Mouse (Mus musculus): ENCODE data around the gene Id2.
A peak's percentile ranks its signal among the peaks of the same experiment; 100 is the strongest.

Id2 gene

DNA sequence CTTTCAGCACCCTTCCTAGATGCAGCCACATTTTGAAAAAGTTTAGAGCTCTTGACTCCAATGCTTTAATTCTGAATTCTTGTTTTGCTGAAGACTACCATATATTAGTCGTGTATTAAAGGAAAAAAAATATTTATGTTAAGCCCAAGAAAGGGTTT is at the start of gene Id2:
Gene Id2 (minus strand): TSS at position 89 of the 158 bp plus-strand sequence.
- no peak for DNase-seq (ENCODE audit: low spot score)

GRCm38 (mm10) chr12:25145344-25145698 is 48.4 kb upstream of the Id2 start:
- no peak for DNase-seq (ENCODE audit: low spot score)

GRCm38 (mm10) chr12:25144591-25145343 is 47.8 kb upstream of the Id2 start:
- DNase-seq (ENCODE audit: low spot score) = no peak

GRCm38 (mm10) chr12:25143492-25143891 is 46.6 kb upstream of the Id2 start:
- DNase-seq (ENCODE audit: low spot score) = no peak

DNA sequence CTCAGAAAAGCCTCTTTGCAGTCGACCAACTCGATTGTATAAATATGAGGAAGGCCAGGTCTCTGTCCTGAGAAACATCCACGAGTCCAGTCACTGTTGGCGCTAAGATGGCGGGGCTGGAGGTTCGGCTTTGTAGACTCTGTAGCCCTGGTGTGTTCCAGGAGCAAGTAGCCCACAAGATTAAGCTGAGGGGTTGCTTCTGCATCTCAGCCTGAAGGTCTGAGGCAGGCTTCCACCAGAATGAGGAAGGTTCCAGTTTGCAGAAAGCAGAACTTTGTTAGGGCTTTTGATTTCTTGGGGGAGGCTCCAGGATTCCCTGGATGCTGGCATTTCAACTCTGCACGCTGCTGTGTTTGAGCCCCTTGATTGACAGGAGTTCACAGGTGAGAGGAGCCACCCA is 45.3 kb upstream of the Id2 start:
- no peak for DNase-seq (ENCODE audit: low spot score)

DNA sequence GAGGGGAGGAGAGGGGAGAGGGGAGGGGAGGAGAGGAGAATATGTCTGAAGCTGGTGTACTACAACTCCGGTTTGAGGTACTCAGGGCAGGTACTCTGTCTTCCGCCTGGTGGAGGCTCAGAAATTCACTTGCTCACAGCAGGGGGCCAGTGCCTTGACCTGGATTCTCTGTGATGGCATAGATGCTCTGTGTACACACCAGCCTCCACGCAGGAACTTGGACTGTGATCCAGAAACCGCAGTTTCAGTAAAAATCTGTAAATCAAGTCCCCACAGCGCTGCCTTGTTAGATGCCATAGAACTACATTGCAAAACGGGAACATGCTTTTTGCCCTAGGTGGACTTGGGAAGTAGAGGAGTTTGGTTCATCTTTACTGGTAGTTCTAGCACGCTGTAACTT is 44.4 kb upstream of the Id2 start:
- DNase-seq (ENCODE audit: low spot score) = no peak

- DNase-seq (ENCODE audit: low spot score) = no peak
These were observed 43.2 kb upstream of the Id2 start for GRCm38 (mm10) chr12:25140115-25140514.

DNA sequence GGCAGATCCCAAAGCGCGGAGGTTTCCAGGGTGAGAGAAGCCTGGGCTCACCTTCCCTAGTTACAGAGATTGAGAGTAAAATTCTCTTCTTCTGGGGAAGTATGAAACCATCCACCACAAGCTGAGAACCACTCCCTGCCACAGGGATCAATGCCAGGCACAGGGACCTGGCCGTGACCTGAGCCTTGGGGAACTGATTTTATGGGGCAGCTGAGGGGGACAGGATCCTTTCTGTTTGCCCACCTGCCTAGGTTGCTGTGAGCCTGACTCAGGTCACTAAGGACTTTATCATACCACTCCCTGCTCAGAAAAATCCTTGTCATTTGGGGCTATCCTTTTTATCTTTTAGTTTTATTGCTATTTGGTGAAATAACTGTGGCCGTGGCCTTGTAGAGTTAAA is 41.7 kb upstream of the Id2 start:
- no peak for DNase-seq (ENCODE audit: low spot score)

DNA sequence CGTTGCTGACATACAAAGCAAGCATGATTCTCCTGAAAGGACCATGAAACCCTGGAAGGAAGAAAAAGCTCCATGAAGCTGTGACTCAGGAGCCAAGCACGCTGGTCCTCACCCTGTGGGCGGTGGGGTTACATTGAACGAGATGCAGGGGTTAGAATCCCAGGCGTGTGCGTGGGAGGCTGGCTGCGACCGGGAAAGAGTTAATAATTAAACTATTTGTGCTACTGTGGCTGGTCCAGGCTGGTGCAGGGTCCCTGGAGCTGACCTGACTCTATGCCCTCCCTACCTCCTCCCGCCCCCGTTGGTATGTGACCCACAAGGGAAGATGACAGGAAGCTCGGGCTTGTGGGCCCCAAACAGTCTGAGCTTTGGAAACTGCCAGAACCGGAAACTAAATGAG is 35.1 kb upstream of the Id2 start:
- DNase-seq (ENCODE audit: low spot score) = no peak

GRCm38 (mm10) chr12:25127629-25128028 is 30.7 kb upstream of the Id2 start:
- DNase-seq (ENCODE audit: low spot score) = no peak

DNA sequence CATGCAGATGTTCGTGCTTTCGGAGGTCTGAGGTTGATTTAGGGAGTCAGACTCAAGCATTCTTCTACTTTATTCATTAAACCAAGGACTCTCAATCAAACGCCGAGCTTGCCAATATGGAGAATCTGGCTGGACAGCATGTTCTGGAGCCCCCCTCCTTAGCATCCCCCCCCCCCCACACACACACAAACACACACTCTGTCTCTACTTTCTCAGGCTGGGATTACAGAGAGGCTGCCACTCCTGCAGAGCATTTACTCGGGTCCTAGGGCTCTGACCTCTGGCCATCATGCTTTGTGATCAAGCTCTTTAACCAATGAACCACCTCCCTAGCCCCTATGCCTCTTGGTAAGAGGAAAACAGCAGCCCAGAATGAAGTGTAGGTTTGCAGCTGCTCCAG is 29.3 kb upstream of the Id2 start:
- DNase-seq (ENCODE audit: low spot score) = no peak

GRCm38 (mm10) chr12:25125239-25125776 is 28.4 kb upstream of the Id2 start:
- no peak for DNase-seq (ENCODE audit: low spot score)

- no peak for DNase-seq (ENCODE audit: low spot score)
These were observed 27.7 kb upstream of the Id2 start for GRCm38 (mm10) chr12:25124431-25125238.

GRCm38 (mm10) chr12:25120753-25121152 is 23.8 kb upstream of the Id2 start:
- no peak for DNase-seq (ENCODE audit: low spot score)

DNA sequence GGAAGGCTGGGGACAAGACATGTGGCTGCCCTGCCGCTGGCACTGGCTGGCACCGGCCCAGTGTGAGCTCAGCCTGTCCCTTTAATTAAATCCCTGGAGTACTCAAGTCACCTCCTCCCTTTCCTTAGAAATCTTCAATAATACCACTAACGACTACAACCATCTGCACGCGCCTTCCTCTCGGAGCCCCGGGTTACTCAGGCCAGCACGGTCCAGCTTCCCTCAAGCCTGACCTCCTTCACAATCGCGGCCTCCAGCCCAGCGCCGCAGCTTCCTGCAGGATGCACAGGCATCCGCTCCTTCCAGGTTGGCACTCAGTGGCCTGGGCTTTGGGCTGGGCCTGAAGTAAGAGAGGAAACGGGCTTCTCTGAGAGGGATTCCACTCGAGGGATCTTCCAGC is 22.3 kb upstream of the Id2 start:
- DNase-seq (ENCODE audit: low spot score) = peak; percentile 14

DNA sequence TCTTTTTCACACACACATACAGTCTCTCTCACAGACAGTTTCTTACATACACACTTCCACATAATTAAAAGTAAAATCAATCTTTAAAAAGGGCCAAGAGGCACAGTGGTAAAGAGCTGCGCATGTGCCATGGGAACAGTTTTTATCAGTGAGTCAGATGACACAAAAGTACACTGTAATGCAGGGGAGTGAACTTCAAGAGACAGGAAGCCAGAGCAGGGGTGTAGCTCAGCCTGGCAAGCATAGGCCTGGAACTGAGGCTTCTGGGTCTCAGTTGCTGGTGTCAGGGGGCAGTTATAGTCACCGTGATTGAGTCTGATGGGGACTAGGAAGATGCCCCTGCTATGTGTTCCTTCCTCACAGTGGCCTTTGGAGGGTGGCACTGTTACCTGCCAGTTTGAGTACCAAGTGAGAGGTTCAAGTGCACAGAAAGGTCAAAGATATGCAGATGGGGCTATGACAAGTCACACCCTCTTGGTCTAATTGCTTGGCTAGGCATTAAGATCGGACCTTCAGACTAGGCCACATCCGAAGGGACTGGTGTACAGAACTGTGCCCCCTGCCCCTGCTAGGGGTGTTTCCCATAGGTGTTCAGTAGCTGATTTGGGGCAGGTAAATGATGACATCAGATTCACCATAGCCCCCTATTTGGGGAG is 21.0 kb upstream of the Id2 start:
- no peak for DNase-seq (ENCODE audit: low spot score)

- no peak for DNase-seq (ENCODE audit: low spot score)
These were observed 19.2 kb upstream of the Id2 start for GRCm38 (mm10) chr12:25116126-25116525.

- DNase-seq (ENCODE audit: low spot score) = no peak
These were observed 17.5 kb upstream of the Id2 start for GRCm38 (mm10) chr12:25114426-25114825.

GRCm38 (mm10) chr12:25113357-25113756 is 16.4 kb upstream of the Id2 start:
- DNase-seq (ENCODE audit: low spot score) = no peak

- DNase-seq (ENCODE audit: low spot score) = no peak
These were observed 15.9 kb upstream of the Id2 start for GRCm38 (mm10) chr12:25112806-25113205.

DNA sequence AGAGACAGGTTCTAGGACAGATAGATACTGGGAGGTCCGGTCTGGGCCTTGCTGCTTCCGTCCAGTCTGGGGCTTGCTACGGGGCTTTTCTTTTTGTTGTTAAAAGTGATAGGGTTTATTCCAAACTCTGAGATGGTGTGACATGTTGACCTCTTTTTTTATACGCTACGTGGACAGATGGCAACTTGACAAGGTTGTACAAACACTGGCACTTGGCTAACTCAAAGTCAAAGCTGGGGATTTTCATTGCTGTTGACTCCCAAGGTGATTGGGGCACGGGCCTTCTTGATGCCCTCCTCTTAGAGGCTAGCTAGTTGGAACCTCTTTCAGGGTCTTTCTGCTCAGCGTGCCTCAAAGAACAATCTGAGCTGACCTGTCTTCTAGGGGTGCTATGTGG is 13.7 kb upstream of the Id2 start:
- DNase-seq (ENCODE audit: low spot score) = no peak

DNA sequence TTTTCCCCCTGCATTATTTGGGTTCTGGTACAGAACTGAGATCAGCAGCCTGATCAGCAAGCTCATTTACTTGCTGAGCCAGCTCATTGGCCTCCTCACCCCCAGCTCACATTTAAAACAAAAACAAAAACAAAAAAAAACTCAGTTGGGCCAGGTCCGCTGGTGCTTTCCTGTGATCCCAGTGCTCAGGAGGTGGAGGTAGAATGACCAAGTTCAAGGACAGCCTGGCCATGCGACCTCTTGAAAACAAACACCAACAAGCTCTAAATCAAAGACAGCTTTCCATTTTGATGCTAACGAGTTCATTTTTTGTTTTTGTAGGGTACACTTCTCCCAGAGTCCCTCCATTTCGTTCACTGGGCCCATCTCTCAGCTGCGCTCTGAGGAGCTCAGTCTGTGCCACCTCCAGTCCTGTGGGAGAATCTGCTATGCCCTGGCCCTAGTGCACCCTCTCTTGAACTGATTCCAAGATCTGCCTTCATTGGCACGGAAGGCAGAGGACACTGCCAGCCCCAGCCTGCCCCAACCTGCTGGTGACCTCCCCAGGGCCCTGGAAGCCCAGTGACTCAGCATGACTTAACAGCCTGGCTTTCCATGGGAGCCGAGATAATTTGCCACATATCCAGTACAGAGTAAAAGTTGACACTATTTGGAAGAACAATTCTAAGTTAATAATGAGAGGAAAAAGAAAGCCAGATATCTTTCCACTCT is 13.2 kb upstream of the Id2 start:
- DNase-seq (ENCODE audit: low spot score) = peak; percentile 69

DNA sequence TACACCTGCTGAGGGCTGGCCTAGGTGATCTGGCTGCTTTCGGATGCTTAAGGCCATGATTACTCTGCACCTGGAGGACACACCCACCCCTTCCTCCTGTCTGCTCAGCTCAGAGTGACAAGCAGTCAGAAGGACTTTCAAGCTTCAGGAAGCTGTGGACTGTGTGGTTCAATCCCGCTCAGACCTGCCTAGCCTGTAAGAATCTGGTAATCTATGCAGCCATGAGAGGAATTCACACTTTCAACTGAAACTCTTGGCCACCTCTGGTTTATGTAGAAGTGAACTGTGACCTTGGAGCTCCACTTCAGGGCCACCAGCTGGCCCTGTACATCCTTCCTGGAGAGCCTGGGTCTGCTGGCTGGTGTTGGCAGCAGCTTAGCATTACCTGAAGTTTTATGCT is 11.9 kb upstream of the Id2 start:
- no peak for DNase-seq (ENCODE audit: low spot score)
